Mouse (Mus musculus): ENCODE results near the gene Prrt1.

The Prrt1 gene

GRCm38 (mm10) chr17:34629796-34630603 is 667 bp downstream of the Prrt1 start:
- peak; percentile 72 for DNase-seq

- peak; percentile 74 for DNase-seq
Measured at GRCm38 (mm10) chr17:34630761-34631301, 1.5 kb downstream of the Prrt1 start.

GRCm38 (mm10) chr17:34631647-34632046 is 2.3 kb downstream of the Prrt1 start:
- peak; percentile 80 for DNase-seq

- DNase-seq, result peak; percentile 92
Measured at GRCm38 (mm10) chr17:34632261-34632691, 2.9 kb downstream of the Prrt1 start.

- DNase-seq, result peak; percentile 27
Measured at GRCm38 (mm10) chr17:34635671-34636070, 6.3 kb downstream of the Prrt1 start.

- DNase-seq, result peak; percentile 43
Measured at GRCm38 (mm10) chr17:34637459-34637858, 8.1 kb downstream of the Prrt1 start.

- DNase-seq, result peak; percentile 60
Measured at GRCm38 (mm10) chr17:34639461-34640255, 10.3 kb downstream of the Prrt1 start.

GRCm38 (mm10) chr17:34640778-34641601 is 11.7 kb downstream of the Prrt1 start:
- DNase-seq, result peak; percentile 94

GRCm38 (mm10) chr17:34641945-34642344 is 12.6 kb downstream of the Prrt1 start:
- DNase-seq, result peak; percentile 31

GRCm38 (mm10) chr17:34643379-34643778 is 14.0 kb downstream of the Prrt1 start:
- DNase-seq, result peak; percentile 38

GRCm38 (mm10) chr17:34643944-34644343 is 14.6 kb downstream of the Prrt1 start:
- DNase-seq, result peak; percentile 83

- DNase-seq, result peak; percentile 96
Measured at GRCm38 (mm10) chr17:34644608-34645007, 15.3 kb downstream of the Prrt1 start, which contains the start of gene Fkbpl. TSS of gene Fkbpl (plus strand) at chr17:34644764.

- peak; percentile 48 for DNase-seq
Measured at GRCm38 (mm10) chr17:34645256-34645829, 16.0 kb downstream of the Prrt1 start.

- DNase-seq, result peak; percentile 75
Measured at GRCm38 (mm10) chr17:34645831-34646511, 16.6 kb downstream of the Prrt1 start.

GRCm38 (mm10) chr17:34646906-34647787 is 17.8 kb downstream of the Prrt1 start, which contains the start of gene Atf6b:
TSS of gene Atf6b (plus strand) at chr17:34647146.
- DNase-seq, result peak; percentile 97

- peak; percentile 54 for DNase-seq
Measured at GRCm38 (mm10) chr17:34648141-34648890, 19.0 kb downstream of the Prrt1 start.

GRCm38 (mm10) chr17:34649106-34649864 is 20.0 kb downstream of the Prrt1 start:
- peak; percentile 42 for DNase-seq

GRCm38 (mm10) chr17:34650781-34651180 is 21.4 kb downstream of the Prrt1 start:
- DNase-seq, result peak; percentile 46
